Mouse (Mus musculus) E14TG2a.4 (cell line): Measurements from ENCODE around the gene Stfa3.

Source experiments
- CTCF ChIP-seq: conservative IDR thresholded peaks from 2 replicates; pipeline ENCODE4 v1.5.1; 2014; ENCODE audit warnings: low read length
- NANOG ChIP-seq: IDR thresholded peaks from 2 replicates; pipeline ENCODE4 v1.6.1; 2014; ENCODE audit warnings: borderline replicate concordance, low read length, mixed read lengths
- POU5F1 ChIP-seq: IDR thresholded peaks from 2 replicates; pipeline ENCODE4 v1.6.1; 2014; ENCODE audit warnings: low read length, borderline replicate concordance

GRCm38 (mm10) chr16:36465436-36465835, 10.2 kb upstream of the Stfa3 start:
- no peak for TF ChIP-seq CTCF
- TF ChIP-seq NANOG = no peak
- TF ChIP-seq POU5F1 = no peak
